Mouse (Mus musculus) ES-Bruce4 (cell line): ENCODE data around the gene Vipr2. TPM values are rescaled to one million over a fixed set of nuclear protein-coding genes. Genes with fewer than 3 reads are reported as not detected.

Source experiments
- H3K27ac ChIP-seq: 2 replicates; pipeline ENCODE4 v1.5.1; 2012; ENCODE audit warnings: low read length, inconsistent platforms; ENCODE audit not compliant: insufficient read depth
- H3K27me3 ChIP-seq: 2 replicates; pipeline ENCODE4 v1.6.1; 2012; ENCODE audit warnings: mild to moderate bottlenecking, low read length, inconsistent platforms; ENCODE audit not compliant: control insufficient read depth, poor library complexity, insufficient read depth, severe bottlenecking
- H3K36me3 ChIP-seq: 2 replicates; pipeline ENCODE4 v1.6.1; 2012; ENCODE audit warnings: inconsistent platforms, mild to moderate bottlenecking, low read length, moderate library complexity; ENCODE audit not compliant: control insufficient read depth, poor library complexity, insufficient read depth, severe bottlenecking
- H3K4me1 ChIP-seq: one replicate; pipeline ENCODE4 v1.8.1; 2011; ENCODE audit warnings: low read length; ENCODE audit not compliant: control insufficient read depth, insufficient read depth
- H3K4me3 ChIP-seq: 2 replicates; pipeline ENCODE4 v1.5.1; 2011; ENCODE audit warnings: low read depth, mild to moderate bottlenecking, low read length
- H3K9ac ChIP-seq: 2 replicates; pipeline ENCODE4 v1.6.1; 2012; ENCODE audit warnings: low read depth, mild to moderate bottlenecking, inconsistent platforms; ENCODE audit not compliant: poor library complexity, severe bottlenecking
- H3K9me3 ChIP-seq: replicated peaks from 2 replicates; pipeline ENCODE4 v1.6.1; 2012; ENCODE audit warnings: mild to moderate bottlenecking, low read length, inconsistent platforms; ENCODE audit not compliant: control insufficient read depth, poor library complexity, insufficient read depth, severe bottlenecking
- CTCF ChIP-seq: IDR thresholded peaks from one replicate; pipeline ENCODE4 v1.8.1; 2011; ENCODE audit warnings: low read depth, low read length
- EP300 ChIP-seq: IDR thresholded peaks from 2 replicates; pipeline ENCODE4 v1.6.1; 2011; ENCODE audit warnings: low read depth, low read length; ENCODE audit not compliant: insufficient read depth
- POLR2A ChIP-seq: IDR thresholded peaks from one replicate; pipeline ENCODE4 v1.8.1; 2011; ENCODE audit warnings: low read length; ENCODE audit not compliant: insufficient read depth
- polyA plus RNA-seq: library from polyadenylated mRNA; stranded (reverse); fragments of >200 nt; gene quantifications from 2 replicates; pipeline ENCODE4 v1.2.4, GENCODE M21; 2011; ENCODE audit warnings: low read depth; ENCODE audit not compliant: missing spikeins, insufficient read depth, insufficient read length

Vipr2 gene
- polyA plus RNA-seq, 1 experiment = not detected

DNA sequence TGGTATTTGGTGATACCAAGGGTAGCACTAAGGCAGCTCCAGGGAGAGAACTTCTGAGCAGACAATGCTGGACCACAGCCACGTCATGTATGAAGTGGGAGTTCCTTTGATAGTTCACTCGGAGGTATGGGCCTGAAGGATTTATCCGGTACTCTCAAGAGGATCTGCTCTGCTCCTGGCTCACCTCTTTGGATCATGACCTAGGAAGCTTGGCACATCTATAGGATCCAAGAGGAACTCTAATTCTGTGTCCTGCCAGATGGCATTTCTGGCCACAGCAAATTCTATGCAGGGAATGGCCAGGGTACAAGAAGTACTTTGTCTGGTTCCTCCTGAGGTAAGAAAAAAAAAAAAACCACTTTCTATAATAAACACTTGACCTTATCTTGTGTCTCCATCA, 12.3 kb downstream of the Vipr2 start:
- H3K9ac ChIP-seq = no peak overlapping the region
- no peak overlapping the region for H3K4me3 ChIP-seq
- H3K27ac ChIP-seq = no peak overlapping the region
- no peaks in the 10 kb centered on the region for H3K9me3 ChIP-seq
- H3K4me1 ChIP-seq = no peaks in the 10 kb centered on the region
- H3K27me3 ChIP-seq = no peaks in the 10 kb centered on the region
- TF ChIP-seq POLR2A = no peak
- no peak for TF ChIP-seq EP300
- TF ChIP-seq CTCF = no peak
- no peaks in the 10 kb centered on the region for H3K36me3 ChIP-seq

DNA sequence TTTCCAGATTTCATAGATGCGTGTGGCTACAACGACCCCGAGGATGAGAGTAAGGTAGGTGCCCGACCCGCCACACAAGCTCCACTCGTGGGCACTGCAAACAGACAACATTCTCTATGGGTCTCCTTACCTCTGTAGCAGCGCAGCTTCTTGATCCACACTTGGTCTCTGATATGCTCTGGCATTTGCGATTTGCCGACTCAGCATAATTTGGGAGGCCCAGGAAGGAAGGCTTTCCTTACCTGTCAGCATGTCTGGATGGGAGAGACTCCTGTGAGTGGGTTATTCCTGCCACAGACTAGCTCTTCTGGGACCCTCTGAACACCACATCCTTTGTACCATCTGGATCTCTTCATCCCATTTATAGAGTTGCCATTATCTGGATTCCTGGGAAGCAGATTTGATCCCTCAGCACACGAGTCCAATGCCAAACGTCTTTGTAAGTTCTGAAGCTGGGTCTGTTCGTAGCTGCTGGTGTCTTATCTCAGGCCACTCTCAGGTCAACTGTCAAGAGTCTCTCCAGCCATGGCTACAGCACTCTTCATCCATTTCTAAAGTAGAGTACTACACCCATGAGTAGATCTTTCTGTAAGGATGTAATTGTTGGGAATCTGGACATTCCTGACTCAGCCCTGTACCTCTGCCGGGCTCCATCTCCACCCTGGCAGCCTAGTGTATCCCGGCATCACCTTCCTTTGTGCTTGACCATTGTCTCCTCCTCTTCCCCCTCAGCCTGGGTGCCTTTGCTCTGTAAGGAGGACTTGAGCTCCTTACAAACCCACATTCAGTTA, 17.4 kb downstream of the Vipr2 start:
- H3K27me3 ChIP-seq = peaks cover 1% of the 10 kb centered on the region; the same call in 1 of the 2 replicates
- no peaks in the 10 kb centered on the region for H3K36me3 ChIP-seq
- no peaks in the 10 kb centered on the region for H3K4me1 ChIP-seq
- H3K9ac ChIP-seq = no peak overlapping the region
- no peaks in the 10 kb centered on the region for H3K9me3 ChIP-seq
- no peak overlapping the region for H3K4me3 ChIP-seq
- H3K27ac ChIP-seq = no peak overlapping the region
- no peak for TF ChIP-seq EP300
- TF ChIP-seq CTCF = no peak
- TF ChIP-seq POLR2A = no peak

DNA sequence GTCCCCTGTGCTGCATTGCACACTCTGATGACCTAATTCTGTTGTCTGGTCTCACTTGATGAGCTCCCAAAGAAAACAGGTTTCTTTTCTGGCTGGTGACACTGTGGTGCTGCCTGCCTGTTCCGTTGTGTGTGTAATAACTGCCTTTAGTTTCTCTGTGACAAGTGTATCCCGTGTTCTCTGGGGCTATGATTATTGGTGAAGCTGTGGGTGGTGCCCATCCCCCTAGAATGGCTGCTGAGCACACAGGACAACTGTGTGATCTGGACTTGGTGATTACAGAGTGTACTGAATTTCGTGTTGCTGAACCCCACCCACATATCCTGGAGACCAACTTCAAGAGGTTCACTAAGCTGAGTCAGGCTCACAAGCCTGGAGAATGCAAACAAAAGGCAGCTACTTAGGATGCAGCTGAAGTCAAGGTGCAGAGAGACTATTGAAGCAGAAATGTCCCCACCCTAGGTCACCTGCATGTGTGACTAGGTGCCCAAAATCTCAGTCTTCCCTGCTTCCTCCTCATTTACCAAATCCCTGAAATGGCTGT, 18.9 kb downstream of the Vipr2 start:
- Histone ChIP-seq H3K9ac (no peak overlapping the region), H3K9me3 (no peaks in the 10 kb centered on the region), H3K4me1 (no peaks in the 10 kb centered on the region), H3K27me3 (peaks cover 1% of the 10 kb centered on the region; the same call in 1 of the 2 replicates), H3K4me3 (no peak overlapping the region), H3K36me3 (no peaks in the 10 kb centered on the region), H3K27ac (no peak overlapping the region)
- TF ChIP-seq CTCF (no peak), EP300 (no peak), POLR2A (no peak)

DNA sequence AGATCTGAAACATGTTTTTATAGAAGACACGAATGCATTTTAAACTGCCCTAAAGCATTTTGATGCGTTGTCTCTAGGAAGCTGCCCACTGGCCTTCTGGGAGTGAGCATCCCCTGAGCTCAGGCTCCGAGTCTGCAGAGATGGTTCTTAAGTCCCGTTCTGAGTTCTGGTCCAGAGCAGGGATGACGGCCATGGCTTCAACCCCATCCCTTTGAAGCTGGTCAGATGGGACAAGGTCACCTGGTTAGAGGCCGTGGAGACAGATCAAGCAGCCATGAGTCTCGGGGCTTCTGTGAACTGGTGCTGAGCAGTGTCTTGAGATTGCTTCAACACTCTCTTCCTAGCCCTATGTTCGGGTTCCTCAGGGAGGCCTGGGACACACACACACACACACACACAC, 19.6 kb downstream of the Vipr2 start:
- no peak overlapping the region for H3K9ac ChIP-seq
- H3K27ac ChIP-seq = no peak overlapping the region
- no peaks in the 10 kb centered on the region for H3K36me3 ChIP-seq
- TF ChIP-seq CTCF (no peak), EP300 (no peak), POLR2A (no peak)
- H3K9me3 ChIP-seq = no peaks in the 10 kb centered on the region
- peaks cover 1% of the 10 kb centered on the region; the same call in 1 of the 2 replicates for H3K27me3 ChIP-seq
- H3K4me3 ChIP-seq = no peak overlapping the region
- no peaks in the 10 kb centered on the region for H3K4me1 ChIP-seq

DNA sequence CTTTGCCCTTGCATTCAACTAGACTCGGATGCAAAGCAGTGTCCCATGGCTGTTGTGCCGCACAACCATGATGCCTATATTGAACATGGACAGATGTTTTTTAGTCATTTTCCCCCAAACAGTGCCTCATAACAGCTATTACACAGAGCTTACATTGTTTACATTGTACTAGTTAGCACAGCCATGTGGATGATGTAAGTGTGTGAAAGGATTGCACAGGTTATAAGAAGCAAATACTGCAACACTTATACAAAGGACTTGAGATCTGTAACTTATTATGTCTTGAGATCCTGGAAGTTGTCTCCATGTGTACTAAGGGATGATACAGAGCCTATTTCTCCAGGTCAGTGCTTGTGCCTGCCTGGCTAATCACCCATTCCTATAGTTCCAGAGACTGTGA, 24.4 kb downstream of the Vipr2 start:
- H3K9ac ChIP-seq = no peak overlapping the region
- no peaks in the 10 kb centered on the region for H3K36me3 ChIP-seq
- no peaks in the 10 kb centered on the region for H3K9me3 ChIP-seq
- peaks cover under 1% of the 10 kb centered on the region; the same call in 1 of the 2 replicates for H3K27me3 ChIP-seq
- no peak overlapping the region for H3K4me3 ChIP-seq
- no peaks in the 10 kb centered on the region for H3K4me1 ChIP-seq
- H3K27ac ChIP-seq = no peak overlapping the region
- TF ChIP-seq POLR2A = no peak
- no peak for TF ChIP-seq EP300
- TF ChIP-seq CTCF = no peak

DNA sequence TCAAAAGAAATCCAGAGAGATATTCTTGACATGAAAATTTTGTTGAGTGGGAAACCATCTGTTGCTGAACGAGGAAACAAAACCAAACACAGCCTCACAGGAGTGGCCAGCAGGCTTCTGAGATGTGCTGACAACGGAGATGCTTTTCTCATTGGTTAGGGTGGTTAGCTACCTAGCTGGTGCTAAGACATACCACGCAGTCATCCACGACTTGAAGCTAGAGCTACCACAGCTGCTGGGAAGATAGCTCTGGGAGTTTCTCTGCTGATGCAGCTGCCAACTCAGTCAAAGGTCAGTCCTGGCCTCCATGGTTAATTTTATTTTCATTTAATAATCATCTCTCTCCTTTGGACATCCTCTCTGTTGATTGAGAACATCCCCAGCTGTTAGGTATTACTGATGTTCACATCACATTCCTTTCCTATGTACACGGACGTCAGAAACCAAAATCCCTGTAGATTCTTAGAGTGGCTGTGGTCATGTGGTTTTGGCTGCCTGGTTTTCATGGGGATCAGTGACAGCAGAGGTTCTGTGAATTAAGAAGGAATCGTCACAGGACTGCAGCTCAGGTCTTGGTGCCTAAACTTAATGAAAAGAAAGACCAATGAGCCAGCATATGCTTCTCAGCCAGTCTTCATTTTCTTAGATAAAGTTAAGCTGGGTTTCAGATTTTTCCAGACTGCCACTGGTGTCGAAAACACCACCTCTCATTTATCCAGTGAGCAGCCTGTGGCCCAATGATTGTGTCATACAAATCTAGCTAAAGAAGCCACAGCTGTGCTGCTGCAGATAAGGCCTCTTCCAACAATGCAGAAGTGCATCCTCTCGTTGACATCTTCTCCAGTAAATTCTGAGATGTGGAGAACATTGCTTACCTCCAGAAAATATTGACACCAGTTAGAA, 32.2 kb downstream of the Vipr2 start:
- TF ChIP-seq POLR2A = no peak
- no peak for TF ChIP-seq EP300
- TF ChIP-seq CTCF = no peak
- no peak overlapping the region for H3K9ac ChIP-seq
- no peaks in the 10 kb centered on the region for H3K27me3 ChIP-seq
- H3K36me3 ChIP-seq = no peaks in the 10 kb centered on the region
- no peaks in the 10 kb centered on the region for H3K4me1 ChIP-seq
- H3K4me3 ChIP-seq = no peak overlapping the region
- H3K27ac ChIP-seq = no peak overlapping the region
- no peaks in the 10 kb centered on the region for H3K9me3 ChIP-seq
